Mouse (Mus musculus) lung, postnatal 0 days (tissue): ENCODE measurements around the gene Ttc34.

Experiments
- CTCF ChIP-seq: IDR thresholded peaks from 2 replicates; pipeline ENCODE4 v1.5.1; 2016; ENCODE audit warnings: antibody characterized with exemption, mild to moderate bottlenecking
- EP300 ChIP-seq: IDR thresholded peaks from 2 replicates; pipeline ENCODE4 v1.6.1; 2016; ENCODE audit warnings: antibody characterized with exemption, mild to moderate bottlenecking, control low read depth

- no peak for TF ChIP-seq CTCF
- no peak for TF ChIP-seq EP300
Measured at GRCm38 (mm10) chr4:154839406-154839805, 2.1 kb downstream of the Ttc34 start.
